Comparison of ENCODE assay signal across 1 mouse cellular context in genomic region chr8:122329553-122330239, GRCm38 (mm10).
A peak's percentile ranks its signal among the peaks of the same experiment; 100 is the strongest.
TF ChIP-seq lines count a peak whose summit lies in the region.

No protein-coding gene starts in this region.

TF ChIP-seq in MEL, 35 proteins besides CTCF, POLR2A, EP300 and RAD21 (continued from another document):
- TF ChIP-seq SMC3 (IDR thresholded peaks at IDR 0.05; ENCODE audit: low read depth, low read length) (no peak), GATA1 (IDR thresholded peaks at IDR 0.05; ENCODE audit: low read depth, low read length) (0 out of 2 replicates have a peak, but pooled peaks have one; percentile 36), ELF1 (IDR thresholded peaks at IDR 0.05; ENCODE audit: low read depth, low read length) (no peak), KAT2A (conservative IDR thresholded peaks at IDR 0.05; ENCODE audit: low read depth, low read length) (no peak), ETS1 (IDR thresholded peaks at IDR 0.05; ENCODE audit: low read depth, low read length) (no peak), SIN3A (IDR thresholded peaks at IDR 0.05; ENCODE audit: low read length) (no peak; the same call in 1 of the 2 replicates), MYC (IDR thresholded peaks at IDR 0.05; ENCODE audit: low read depth, low read length) (no peak), MAFK (IDR thresholded peaks at IDR 0.05; ENCODE audit: borderline replicate concordance, low read depth, low read length) (peak; percentile 34; the same call in 1 of the 2 replicates), CHD1 (IDR thresholded peaks at IDR 0.05; ENCODE audit: low read depth, low read length) (no peak), ZKSCAN1 (IDR thresholded peaks at IDR 0.05; ENCODE audit: low read depth, low read length) (no peak), JUND (IDR thresholded peaks at IDR 0.05; ENCODE audit: low read depth, low read length) (no peak), GABPA (IDR thresholded peaks at IDR 0.05; ENCODE audit: low read depth, low read length) (no peak), UBTF (IDR thresholded peaks at IDR 0.05; ENCODE audit: borderline replicate concordance, insufficient read depth, low read depth, low read length) (no peak), TBP (IDR thresholded peaks at IDR 0.05; ENCODE audit: low read depth, low read length) (no peak), HCFC1 (IDR thresholded peaks at IDR 0.05; ENCODE audit: low read depth, low read length) (no peak), MXI1 (IDR thresholded peaks at IDR 0.05; ENCODE audit: low read depth, low read length) (no peak), E2F4 (IDR thresholded peaks at IDR 0.05; ENCODE audit: borderline replicate concordance, low read depth, low read length) (no peak), TAL1 (IDR thresholded peaks at IDR 0.05; ENCODE audit: low read length) (no peak), MAZ (IDR thresholded peaks at IDR 0.05; ENCODE audit: low read depth, low read length) (no peak), NRF1 (IDR thresholded peaks at IDR 0.05; ENCODE audit: insufficient read depth, low read depth, low read length, poor library complexity, severe bottlenecking) (no peak), MAX (IDR thresholded peaks at IDR 0.05; ENCODE audit: low read length) (no peak), NELFE (IDR thresholded peaks at IDR 0.05; ENCODE audit: low read depth, low read length) (no peak), MYB (IDR thresholded peaks at IDR 0.05; ENCODE audit: low read depth, low read length) (no peak), POLR2AphosphoS2 (IDR thresholded peaks at IDR 0.05; ENCODE audit: low read length) (no peak), RCOR1 (IDR thresholded peaks at IDR 0.05; ENCODE audit: low read depth, low read length) (no peak), USF1 (IDR thresholded peaks at IDR 0.05; ENCODE audit: low read depth, low read length) (no peak)
